Mouse (Mus musculus) right cerebral cortex, adult 2 months (tissue): ENCODE measurements around the gene Pla2g5.
A peak's percentile ranks its signal among the peaks of the same experiment; 100 is the strongest.
"Not testable (repeated sequence)": the region's sequence is repeated elsewhere in the genome, so short reads cannot be mapped to it uniquely, and the experiment has no call there.

Experiments used
- DNase-seq, 2 experiments: peaks; one replicate each; pipeline ENCODE4 v3.0.0; 2021 to 2022; ENCODE audit warnings: low spot score in 2 of 2

Gene Pla2g5

GRCm38 (mm10) chr4:138863344-138863998 is at the start of gene Pla2g5:
Pla2g5 (minus strand) TSS chr4:138863482.
- no peak for DNase-seq

- DNase-seq, result peak in 1 of 2 experiments; percentile 1
Observed at GRCm38 (mm10) chr4:138905624-138906337, 42.5 kb upstream of the Pla2g5 start.

GRCm38 (mm10) chr4:138899361-138899760 is 36.1 kb upstream of the Pla2g5 start:
- no peak for DNase-seq

GRCm38 (mm10) chr4:138893789-138894188 is 30.5 kb upstream of the Pla2g5 start:
- DNase-seq, result not testable (repeated sequence)

GRCm38 (mm10) chr4:138892655-138893054 is 29.4 kb upstream of the Pla2g5 start:
- no peak for DNase-seq

- DNase-seq, result no peak
Observed at GRCm38 (mm10) chr4:138889635-138890034, 26.4 kb upstream of the Pla2g5 start.

- no peak for DNase-seq
Observed at GRCm38 (mm10) chr4:138889165-138889564, 25.9 kb upstream of the Pla2g5 start.

- peak; percentile 94 for DNase-seq
Observed at GRCm38 (mm10) chr4:138884261-138884660, 21.0 kb upstream of the Pla2g5 start.

- peak; percentile 64 to 69 for DNase-seq
Observed at GRCm38 (mm10) chr4:138882179-138882578, 18.9 kb upstream of the Pla2g5 start.

GRCm38 (mm10) chr4:138880811-138881584 is 17.7 kb upstream of the Pla2g5 start:
- DNase-seq, result no peak

GRCm38 (mm10) chr4:138879808-138880207 is 16.5 kb upstream of the Pla2g5 start:
- no peak for DNase-seq

GRCm38 (mm10) chr4:138878783-138879182 is 15.5 kb upstream of the Pla2g5 start:
- no peak for DNase-seq

GRCm38 (mm10) chr4:138877731-138878130 is 14.4 kb upstream of the Pla2g5 start, which contains the start of gene Pla2g2e:
Pla2g2e (plus strand) TSS chr4:138877942.
- DNase-seq, result no peak

GRCm38 (mm10) chr4:138875986-138876385 is 12.7 kb upstream of the Pla2g5 start:
- no peak for DNase-seq

- not testable (repeated sequence) for DNase-seq
Observed at GRCm38 (mm10) chr4:138875275-138875674, 12.0 kb upstream of the Pla2g5 start.

GRCm38 (mm10) chr4:138873864-138874263 is 10.6 kb upstream of the Pla2g5 start, which contains the start of gene Gm13030:
Gm13030 (minus strand) TSS chr4:138873964.
- no peak for DNase-seq

- no peak for DNase-seq
Observed at GRCm38 (mm10) chr4:138868666-138869065, 5.4 kb upstream of the Pla2g5 start.

GRCm38 (mm10) chr4:138866413-138866812 is 3.1 kb upstream of the Pla2g5 start:
- DNase-seq, result peak; percentile 88 to 89

- no peak for DNase-seq
Observed at GRCm38 (mm10) chr4:138865991-138866390, 2.7 kb upstream of the Pla2g5 start.

- no peak for DNase-seq
Observed at GRCm38 (mm10) chr4:138865092-138865491, 1.8 kb upstream of the Pla2g5 start.

GRCm38 (mm10) chr4:138859728-138860127 is 3.6 kb downstream of the Pla2g5 start:
- peak; percentile 81 for DNase-seq

GRCm38 (mm10) chr4:138859245-138859644 is 4.0 kb downstream of the Pla2g5 start:
- DNase-seq, result peak in 1 of 2 experiments; percentile 18
